Mouse (Mus musculus) heart, postnatal 0 days (tissue): ENCODE data around the gene Setd6.

Experiments used
- CTCF ChIP-seq: IDR thresholded peaks from 2 replicates; pipeline ENCODE4 v1.5.1; 2016; ENCODE audit warnings: antibody characterized with exemption, control low read depth, low read depth
- EP300 ChIP-seq: IDR thresholded peaks from 2 replicates; pipeline ENCODE4 v1.6.1; 2016; ENCODE audit warnings: antibody characterized with exemption, low read depth

- no peak for TF ChIP-seq EP300
- no peak for TF ChIP-seq CTCF
Observed at GRCm38 (mm10) chr8:95678024-95678611, 37.6 kb upstream of the Setd6 start.
